Mouse (Mus musculus) neural tube, embryonic 13.5 days (tissue): ENCODE data around the gene Rbbp5. TPM values are rescaled to one million over a fixed set of nuclear protein-coding genes. Genes with fewer than 3 reads are reported as not detected.
A peak's percentile ranks its signal among the peaks of the same experiment; 100 is the strongest.

Source experiments
- ATAC-seq: fragments of 200-750 bp; cut with Nextera tagmentation; 2 replicates; pipeline ENCODE4 v1.8.0; 2017; ENCODE audit warnings: low read depth, mild to moderate bottlenecking, moderate TSS enrichment, moderate library complexity
- H3K27ac ChIP-seq: fragments of 300-500 bp; sonication (generic); replicated peaks from 2 replicates; pipeline ENCODE4 v1.5.1; 2015; ENCODE audit warnings: moderate library complexity, mild to moderate bottlenecking, inconsistent platforms
- H3K27me3 ChIP-seq: fragments of 300-500 bp; sonication (generic); 2 replicates; pipeline ENCODE4 v1.6.1; 2015; ENCODE audit warnings: mild to moderate bottlenecking, inconsistent platforms
- H3K36me3 ChIP-seq: fragments of 300-500 bp; sonication (generic); 2 replicates; pipeline ENCODE4 v1.6.1; 2015; ENCODE audit warnings: mild to moderate bottlenecking, inconsistent platforms
- H3K4me1 ChIP-seq: fragments of 300-500 bp; sonication (generic); replicated peaks from 2 replicates; pipeline ENCODE4 v1.6.1; 2015; ENCODE audit warnings: inconsistent platforms
- H3K4me2 ChIP-seq: fragments of 300-500 bp; sonication (generic); 2 replicates; pipeline ENCODE4 v1.6.1; 2015; ENCODE audit warnings: inconsistent platforms, mild to moderate bottlenecking, moderate library complexity
- H3K4me3 ChIP-seq: fragments of 300-500 bp; sonication (generic); 2 replicates; pipeline ENCODE4 v1.5.1; 2015; ENCODE audit warnings: mild to moderate bottlenecking, inconsistent platforms
- H3K9ac ChIP-seq: fragments of 300-500 bp; sonication (generic); 2 replicates; pipeline ENCODE4 v1.6.1; 2015; ENCODE audit warnings: moderate library complexity, mild to moderate bottlenecking, inconsistent platforms
- H3K9me3 ChIP-seq: fragments of 300-500 bp; sonication (generic); 2 replicates; pipeline ENCODE4 v1.6.1; 2016; ENCODE audit warnings: inconsistent platforms
- WGBS: fragments of 180-500 bp; shearing (Covaris S2); methylation state at CpG from one replicate; pipeline ENCODE4 v1.1.7; 2015; 5-methylcytosine and 5-hydroxymethylcytosine counted together
- polyA plus RNA-seq: library from polyadenylated mRNA; unstranded; fragments of >200 nt; fragmentation: Nextera tagmentation; extraction: Ambion mirVana; gene quantifications from 2 replicates; pipeline ENCODE4 v1.2.1, GENCODE M21; 2015

The Rbbp5 gene
- polyA plus RNA-seq, 1 experiment from 2014 or later, result 48.9 TPM

- Histone ChIP-seq H3K9ac (no peak within 1 kb of the TSS), H3K4me1 (peaks cover 5% of the 10 kb centered on the region; the same call in 1 of the 2 replicates), H3K9me3 (no peaks in the 10 kb centered on the region), H3K27me3 (no peaks in the 10 kb centered on the region), H3K4me3 (no peak within 1 kb of the TSS), H3K4me2 (no peak within 1 kb of the TSS), H3K36me3 (peaks cover 69% of the 10 kb centered on the region), H3K27ac (no peak within 1 kb of the TSS; the same call in 1 of the 2 replicates)
- no peak for ATAC-seq
- WGBS, result 82% methylated on average over 7 of the region's 7 CpGs
Observed at GRCm38 (mm10) chr1:132506058-132506457, 28.9 kb downstream of the Rbbp5 start, which contains the start of gene Tmem81. Gene Tmem81, plus strand, starts transcription at chr1:132506230.

DNA sequence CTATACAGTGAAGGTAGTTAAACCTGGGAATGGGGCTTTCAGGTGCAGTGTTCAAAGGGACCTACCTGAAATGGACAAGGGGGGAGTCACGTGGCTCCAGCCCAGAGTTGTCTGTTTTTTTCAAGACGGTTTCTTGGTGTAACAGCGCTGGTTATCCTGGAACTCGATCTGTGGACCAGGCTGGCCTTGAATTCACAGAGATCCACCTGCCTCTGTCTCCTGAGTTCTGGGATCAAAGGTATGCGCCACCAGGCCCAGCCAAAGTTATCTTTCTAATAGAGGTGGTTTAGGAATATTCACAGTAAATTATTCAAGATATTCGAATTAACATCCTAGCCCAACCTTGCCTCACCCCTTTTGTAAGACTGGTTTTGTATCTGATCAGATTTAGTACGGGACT is 29.5 kb downstream of the Rbbp5 start:
- Histone ChIP-seq H3K4me2 (no peak overlapping the region), H3K27me3 (no peaks in the 10 kb centered on the region), H3K36me3 (peaks cover 63% of the 10 kb centered on the region), H3K27ac (no peak overlapping the region), H3K9me3 (no peaks in the 10 kb centered on the region), H3K4me3 (no peak overlapping the region), H3K4me1 (peaks cover 10% of the 10 kb centered on the region; the same call in 1 of the 2 replicates), H3K9ac (no peak overlapping the region)
- WGBS, result 97% methylated on average over 7 of the region's 7 CpGs
- no peak for ATAC-seq

- H3K9me3 ChIP-seq, result no peaks in the 10 kb centered on the region
Observed at GRCm38 (mm10) chr1:132509771-132510170, 32.6 kb downstream of the Rbbp5 start.

DNA sequence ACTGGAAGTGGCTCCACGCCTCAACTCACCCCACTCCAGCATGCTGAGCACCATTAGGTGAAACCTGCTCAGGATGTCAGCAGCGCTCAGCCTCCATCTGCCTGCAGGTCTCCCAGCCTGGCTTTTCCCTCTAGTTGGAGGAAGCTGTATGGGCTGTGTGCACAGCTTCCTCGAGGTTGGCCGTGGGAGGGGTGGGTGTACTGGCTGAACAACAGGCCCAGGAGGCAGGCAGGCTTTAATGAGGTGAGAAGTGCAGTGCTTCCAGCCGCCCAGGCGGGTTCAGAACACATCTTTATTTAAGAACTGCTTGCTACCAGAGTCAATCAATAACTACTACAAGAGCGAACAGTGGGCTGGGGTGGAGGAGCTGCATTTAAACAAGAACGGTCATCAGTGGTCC is 34.4 kb downstream of the Rbbp5 start:
- H3K4me3 ChIP-seq, result no peak overlapping the region
- peaks cover 13% of the 10 kb centered on the region; the same call in 1 of the 2 replicates for H3K4me1 ChIP-seq
- H3K36me3 ChIP-seq, result peaks cover 50% of the 10 kb centered on the region
- WGBS, result 43% methylated on average over 8 of the region's 8 CpGs
- no peaks in the 10 kb centered on the region for H3K9me3 ChIP-seq
- H3K27ac ChIP-seq, result peak overlapping the region; percentile 25
- H3K9ac ChIP-seq, result no peak overlapping the region
- H3K4me2 ChIP-seq, result no peak overlapping the region
- no peaks in the 10 kb centered on the region for H3K27me3 ChIP-seq
- ATAC-seq, result 0 out of 2 replicates have a peak, but pooled peaks have one; percentile 6

More at GRCm38 (mm10) chr1:132509771-132510170, 32.6 kb downstream of the Rbbp5 start:
- Histone ChIP-seq H3K27ac (peak overlapping the region; percentile 52; the same call in 1 of the 2 replicates), H3K9ac (no peak overlapping the region), H3K4me1 (peaks cover 13% of the 10 kb centered on the region; the same call in 1 of the 2 replicates), H3K27me3 (no peaks in the 10 kb centered on the region), H3K36me3 (peaks cover 48% of the 10 kb centered on the region), H3K4me2 (no peak overlapping the region), H3K4me3 (no peak overlapping the region)
- WGBS, result 91% methylated on average over 5 of the region's 5 CpGs
- ATAC-seq, result no peak

GRCm38 (mm10) chr1:132512106-132512505 is 34.9 kb downstream of the Rbbp5 start:
- H3K27ac ChIP-seq, result peak overlapping the region; percentile 25
- no peak overlapping the region for H3K9ac ChIP-seq
- H3K27me3 ChIP-seq, result no peaks in the 10 kb centered on the region
- H3K4me1 ChIP-seq, result peaks cover 13% of the 10 kb centered on the region; the same call in 1 of the 2 replicates
- no peak overlapping the region for H3K4me3 ChIP-seq
- WGBS, result 83% methylated on average over 8 of the region's 8 CpGs
- H3K9me3 ChIP-seq, result no peaks in the 10 kb centered on the region
- peaks cover 50% of the 10 kb centered on the region for H3K36me3 ChIP-seq
- H3K4me2 ChIP-seq, result no peak overlapping the region
- no peak for ATAC-seq

DNA sequence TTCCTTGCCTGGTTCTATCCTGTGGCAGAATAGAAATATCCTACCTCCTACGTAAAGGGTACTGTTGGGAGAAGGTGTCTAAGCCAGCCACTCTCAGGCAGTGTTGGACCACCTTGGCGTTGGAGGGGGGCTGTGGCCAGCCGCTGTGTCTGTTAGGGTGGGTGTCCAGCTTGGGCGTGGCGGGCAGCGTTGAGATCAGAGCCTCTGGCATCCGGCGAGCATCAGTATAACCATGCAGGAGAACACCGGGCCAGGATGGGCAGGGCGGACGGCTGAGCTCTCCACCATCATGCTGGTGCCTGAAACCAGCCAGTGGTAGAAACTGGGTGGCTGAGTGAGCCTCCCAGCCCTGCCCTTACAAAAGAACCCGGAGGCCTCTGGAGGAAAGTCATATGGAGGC is 38.2 kb downstream of the Rbbp5 start:
- H3K4me1 ChIP-seq, result peaks cover 7% of the 10 kb centered on the region; the same call in 1 of the 2 replicates
- H3K36me3 ChIP-seq, result peaks cover 64% of the 10 kb centered on the region
- WGBS, result 92% methylated on average over 12 of the region's 12 CpGs
- H3K27me3 ChIP-seq, result no peaks in the 10 kb centered on the region
- no peaks in the 10 kb centered on the region for H3K9me3 ChIP-seq
- ATAC-seq, result no peak
- H3K9ac ChIP-seq, result no peak overlapping the region
- H3K4me3 ChIP-seq, result no peak overlapping the region
- H3K4me2 ChIP-seq, result no peak overlapping the region
- H3K27ac ChIP-seq, result no peak overlapping the region

DNA sequence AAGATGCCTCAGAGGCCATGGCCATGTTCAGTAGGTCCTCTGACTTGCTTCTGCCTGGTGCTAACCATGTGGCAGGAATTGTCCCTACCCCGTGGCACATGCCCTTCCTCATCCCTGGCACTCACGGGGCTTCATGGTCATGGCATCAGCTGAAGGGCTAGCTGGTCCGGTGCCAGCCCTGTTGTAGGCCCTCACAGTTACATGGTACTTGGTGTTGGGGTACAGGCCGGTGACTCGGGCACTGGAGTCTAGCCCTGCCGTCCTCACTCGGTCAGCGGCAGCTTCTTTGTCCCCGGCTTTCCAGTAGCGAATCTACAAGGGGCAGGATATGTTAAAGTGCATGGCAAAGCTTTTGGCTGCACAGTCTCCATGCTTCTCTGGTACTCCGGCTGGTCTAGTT is 39.6 kb downstream of the Rbbp5 start:
- Histone ChIP-seq H3K4me3 (no peak overlapping the region), H3K36me3 (peaks cover 73% of the 10 kb centered on the region), H3K27me3 (no peaks in the 10 kb centered on the region), H3K9ac (no peak overlapping the region), H3K27ac (no peak overlapping the region), H3K4me2 (no peak overlapping the region), H3K4me1 (peaks cover 1% of the 10 kb centered on the region; the same call in 1 of the 2 replicates), H3K9me3 (no peaks in the 10 kb centered on the region)
- ATAC-seq, result no peak
- WGBS, result 94% methylated on average over 11 of the region's 11 CpGs

DNA sequence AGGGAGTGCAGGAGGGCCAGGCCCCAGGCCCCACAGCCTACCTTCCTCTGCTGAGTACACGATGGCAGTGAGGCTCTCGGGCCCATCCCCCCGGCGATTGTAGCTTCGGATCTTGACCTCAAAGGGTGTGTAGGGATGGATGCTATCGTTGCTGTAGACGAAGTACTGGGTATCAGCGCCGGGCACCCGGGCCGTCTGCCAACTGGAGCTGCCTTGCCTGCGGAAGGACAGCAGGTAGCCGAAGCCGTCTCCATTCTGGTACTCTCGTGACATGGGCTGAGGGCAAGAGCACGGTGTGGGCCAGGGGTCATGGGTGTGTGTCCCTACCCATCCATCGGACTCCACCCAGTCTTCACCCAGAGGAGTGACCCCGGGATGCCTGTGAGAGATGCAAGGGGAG is 41.5 kb downstream of the Rbbp5 start:
- no peaks in the 10 kb centered on the region for H3K27me3 ChIP-seq
- H3K4me1 ChIP-seq, result peaks cover 5% of the 10 kb centered on the region; the same call in 1 of the 2 replicates
- H3K9ac ChIP-seq, result no peak overlapping the region
- peaks cover 87% of the 10 kb centered on the region for H3K36me3 ChIP-seq
- no peak overlapping the region for H3K4me3 ChIP-seq
- no peak overlapping the region for H3K27ac ChIP-seq
- no peak overlapping the region for H3K4me2 ChIP-seq
- no peak for ATAC-seq
- no peaks in the 10 kb centered on the region for H3K9me3 ChIP-seq
- WGBS, result 87% methylated on average over 18 of the region's 18 CpGs

- no peaks in the 10 kb centered on the region for H3K27me3 ChIP-seq
- no peak overlapping the region for H3K27ac ChIP-seq
- H3K9ac ChIP-seq, result no peak overlapping the region
- no peak for ATAC-seq
- H3K4me2 ChIP-seq, result no peak overlapping the region
- WGBS, result 88% methylated on average over 11 of the region's 11 CpGs
- peaks cover 6% of the 10 kb centered on the region; the same call in 1 of the 2 replicates for H3K4me1 ChIP-seq
- no peak overlapping the region for H3K4me3 ChIP-seq
- H3K9me3 ChIP-seq, result no peaks in the 10 kb centered on the region
- peaks cover 87% of the 10 kb centered on the region for H3K36me3 ChIP-seq
Observed at GRCm38 (mm10) chr1:132519734-132520133, 42.6 kb downstream of the Rbbp5 start.

- H3K4me1 ChIP-seq, result peaks cover 12% of the 10 kb centered on the region
- 18% methylated on average over 4 of the region's 6 CpGs for WGBS
- ATAC-seq, result no peak
- H3K4me3 ChIP-seq, result no peak overlapping the region
- no peak overlapping the region for H3K4me2 ChIP-seq
- H3K9ac ChIP-seq, result no peak overlapping the region
- peaks cover 84% of the 10 kb centered on the region for H3K36me3 ChIP-seq
- no peaks in the 10 kb centered on the region for H3K27me3 ChIP-seq
- H3K9me3 ChIP-seq, result no peaks in the 10 kb centered on the region
- H3K27ac ChIP-seq, result no peak overlapping the region
Observed at GRCm38 (mm10) chr1:132520764-132521163, 43.6 kb downstream of the Rbbp5 start.

GRCm38 (mm10) chr1:132523048-132523447 is 45.9 kb downstream of the Rbbp5 start:
- H3K27ac ChIP-seq, result no peak overlapping the region
- no peak overlapping the region for H3K9ac ChIP-seq
- H3K27me3 ChIP-seq, result no peaks in the 10 kb centered on the region
- H3K36me3 ChIP-seq, result peaks cover 69% of the 10 kb centered on the region
- ATAC-seq, result no peak
- H3K4me2 ChIP-seq, result no peak overlapping the region
- no peaks in the 10 kb centered on the region for H3K9me3 ChIP-seq
- peaks cover 23% of the 10 kb centered on the region for H3K4me1 ChIP-seq
- H3K4me3 ChIP-seq, result no peak overlapping the region
- 78% methylated on average over 8 of the region's 8 CpGs for WGBS

DNA sequence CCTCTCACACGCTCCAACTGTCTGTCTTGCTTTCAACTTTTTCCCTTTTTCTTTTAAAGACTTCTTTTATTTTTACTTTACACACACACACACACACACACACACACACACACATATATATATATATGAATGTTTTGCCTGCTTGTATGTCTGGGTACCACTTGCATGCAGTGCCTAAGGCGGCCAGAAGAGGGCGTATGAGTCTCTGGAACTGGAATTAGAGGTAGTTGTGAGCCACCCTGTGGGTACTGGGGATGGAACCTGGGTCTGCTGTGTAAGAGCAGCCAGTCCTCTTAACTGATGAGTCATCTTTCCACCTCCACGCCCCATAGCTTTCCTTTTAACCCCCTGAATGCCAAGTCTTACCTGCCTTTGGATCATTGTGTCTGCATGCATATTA is 46.8 kb downstream of the Rbbp5 start:
- no peak overlapping the region for H3K9ac ChIP-seq
- WGBS, result 32% methylated on average over 4 of the region's 4 CpGs
- H3K36me3 ChIP-seq, result peaks cover 68% of the 10 kb centered on the region
- H3K9me3 ChIP-seq, result no peaks in the 10 kb centered on the region
- no peak overlapping the region for H3K4me3 ChIP-seq
- H3K4me1 ChIP-seq, result peaks cover 23% of the 10 kb centered on the region
- H3K27ac ChIP-seq, result no peak overlapping the region
- ATAC-seq, result no peak
- no peaks in the 10 kb centered on the region for H3K27me3 ChIP-seq
- no peak overlapping the region for H3K4me2 ChIP-seq

- H3K27me3 ChIP-seq, result no peaks in the 10 kb centered on the region
- 0 out of 2 replicates have a peak overlapping the region, but pooled peaks have one; percentile 6 for H3K4me2 ChIP-seq
- WGBS, result 9% methylated on average over 10 of the region's 10 CpGs
- H3K4me3 ChIP-seq, result no peak overlapping the region
- ATAC-seq, result peak; percentile 38
- no peaks in the 10 kb centered on the region for H3K9me3 ChIP-seq
- peak overlapping the region; percentile 67 for H3K9ac ChIP-seq
- H3K36me3 ChIP-seq, result peaks cover 55% of the 10 kb centered on the region
- H3K27ac ChIP-seq, result peak overlapping the region; percentile 90
- H3K4me1 ChIP-seq, result peaks cover 37% of the 10 kb centered on the region
Observed at GRCm38 (mm10) chr1:132525832-132526231, 48.7 kb downstream of the Rbbp5 start.
